Mouse (Mus musculus): ENCODE results near the gene Zfp658. TPM values are rescaled to one million over a fixed set of nuclear protein-coding genes. Genes with fewer than 3 reads are reported as not detected.

Gene Zfp658
- polyA plus RNA-seq, 1 experiment: not detected

- no peaks in the 10 kb centered on the region for H3K4me1 ChIP-seq
- TF ChIP-seq FLI1 (IDR thresholded peaks at IDR 0.05; ENCODE audit: low read length) (no peak), GATA1 (IDR thresholded peaks at IDR 0.05; ENCODE audit: borderline replicate concordance, low read length) (no peak)
- peaks cover 21% of the 10 kb centered on the region for H3K27me3 ChIP-seq (replicated peaks)
- H3K4me3 ChIP-seq (replicated peaks): no peak overlapping the region
- peaks cover 27% of the 10 kb centered on the region for H3K9me3 ChIP-seq
- no peaks in the 10 kb centered on the region for H3K36me3 ChIP-seq (replicated peaks; ENCODE audit: low read length)
These were observed 9.2 kb downstream of the Zfp658 start for GRCm38 (mm10) chr7:43571216-43571615.

- peaks cover 19% of the 10 kb centered on the region for H3K36me3 ChIP-seq (replicated peaks; ENCODE audit: low read length)
- peak within 1 kb of the TSS; percentile 98 for H3K4me3 ChIP-seq (replicated peaks)
- H3K9me3 ChIP-seq: no peaks in the 10 kb centered on the region
- H3K4me1 ChIP-seq: peaks cover 29% of the 10 kb centered on the region
- TF ChIP-seq FLI1 (IDR thresholded peaks at IDR 0.05; ENCODE audit: low read length): 0 out of 2 replicates have a peak, but pooled peaks have one; percentile 42
- no peak for TF ChIP-seq GATA1 (IDR thresholded peaks at IDR 0.05; ENCODE audit: borderline replicate concordance, low read length)
- H3K27me3 ChIP-seq (replicated peaks): peaks cover under 1% of the 10 kb centered on the region
These were observed 17.6 kb downstream of the Zfp658 start, which contains the start of gene Zfp719 for GRCm38 (mm10) chr7:43579440-43580171. Gene Zfp719, plus strand, starts transcription at chr7:43579610.

DNA sequence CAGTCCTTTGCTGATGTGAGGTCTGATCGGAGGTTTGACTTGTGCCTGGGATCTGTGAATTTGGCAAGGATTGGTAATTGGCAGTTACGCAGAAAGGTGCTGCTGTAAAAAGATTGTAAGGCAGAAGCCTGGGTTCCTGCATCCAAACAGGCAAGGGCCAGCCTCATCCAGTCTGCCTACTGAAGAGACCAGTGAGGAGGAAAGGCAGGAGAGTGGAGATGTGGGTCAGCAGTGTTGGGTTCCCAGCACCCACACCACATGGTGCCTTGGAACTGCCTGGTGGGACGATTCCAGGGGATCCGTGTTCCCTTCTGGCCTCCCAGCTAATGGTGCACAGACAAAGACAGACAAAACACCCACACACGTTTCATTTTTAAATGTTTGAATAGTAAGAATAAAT, 18.5 kb downstream of the Zfp658 start:
- Histone ChIP-seq H3K9me3 (no peaks in the 10 kb centered on the region), H3K27me3 (replicated peaks) (no peaks in the 10 kb centered on the region), H3K4me1 (peaks cover 29% of the 10 kb centered on the region), H3K36me3 (replicated peaks; ENCODE audit: low read length) (peaks cover 28% of the 10 kb centered on the region), H3K4me3 (replicated peaks) (peak overlapping the region; percentile 98)
- no peak for TF ChIP-seq GATA1 (IDR thresholded peaks at IDR 0.05; ENCODE audit: borderline replicate concordance, low read length)
- no peak for TF ChIP-seq FLI1 (IDR thresholded peaks at IDR 0.05; ENCODE audit: low read length)

DNA sequence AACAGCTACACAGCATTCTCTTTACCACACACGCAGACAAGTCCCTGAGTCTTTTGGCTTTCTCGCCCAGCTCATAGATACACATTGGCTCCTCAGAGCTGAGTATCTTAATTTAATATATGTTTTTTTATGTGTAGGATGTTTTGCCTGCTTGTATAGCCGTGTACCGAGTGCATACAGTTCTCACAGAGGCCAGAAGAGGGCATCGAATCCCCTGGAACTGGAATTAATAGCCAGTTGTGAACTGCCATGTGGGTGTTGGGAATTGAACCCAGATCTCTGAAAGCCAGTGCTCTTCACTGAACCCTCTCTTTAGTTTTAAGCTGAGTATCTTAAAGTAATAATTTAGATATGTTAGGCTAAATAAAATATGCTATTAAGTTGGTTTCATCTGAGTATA, 22.7 kb downstream of the Zfp658 start:
- no peaks in the 10 kb centered on the region for H3K9me3 ChIP-seq
- TF ChIP-seq GATA1 (IDR thresholded peaks at IDR 0.05; ENCODE audit: borderline replicate concordance, low read length) (no peak), FLI1 (IDR thresholded peaks at IDR 0.05; ENCODE audit: low read length) (no peak)
- peaks cover 71% of the 10 kb centered on the region for H3K36me3 ChIP-seq (replicated peaks; ENCODE audit: low read length)
- peaks cover 26% of the 10 kb centered on the region for H3K4me1 ChIP-seq
- no peak overlapping the region for H3K4me3 ChIP-seq (replicated peaks)
- no peaks in the 10 kb centered on the region for H3K27me3 ChIP-seq (replicated peaks)

GRCm38 (mm10) chr7:43601884-43602283, 39.8 kb downstream of the Zfp658 start:
- Histone ChIP-seq H3K36me3 (replicated peaks; ENCODE audit: low read length) (no peaks in the 10 kb centered on the region), H3K27me3 (replicated peaks) (peaks cover 17% of the 10 kb centered on the region), H3K4me3 (replicated peaks) (no peak overlapping the region), H3K9me3 (peaks cover 3% of the 10 kb centered on the region; the same call in 1 of the 2 replicates), H3K4me1 (peaks cover 9% of the 10 kb centered on the region)
- TF ChIP-seq FLI1 (IDR thresholded peaks at IDR 0.05; ENCODE audit: low read length): no peak
- no peak for TF ChIP-seq GATA1 (IDR thresholded peaks at IDR 0.05; ENCODE audit: borderline replicate concordance, low read length)

DNA sequence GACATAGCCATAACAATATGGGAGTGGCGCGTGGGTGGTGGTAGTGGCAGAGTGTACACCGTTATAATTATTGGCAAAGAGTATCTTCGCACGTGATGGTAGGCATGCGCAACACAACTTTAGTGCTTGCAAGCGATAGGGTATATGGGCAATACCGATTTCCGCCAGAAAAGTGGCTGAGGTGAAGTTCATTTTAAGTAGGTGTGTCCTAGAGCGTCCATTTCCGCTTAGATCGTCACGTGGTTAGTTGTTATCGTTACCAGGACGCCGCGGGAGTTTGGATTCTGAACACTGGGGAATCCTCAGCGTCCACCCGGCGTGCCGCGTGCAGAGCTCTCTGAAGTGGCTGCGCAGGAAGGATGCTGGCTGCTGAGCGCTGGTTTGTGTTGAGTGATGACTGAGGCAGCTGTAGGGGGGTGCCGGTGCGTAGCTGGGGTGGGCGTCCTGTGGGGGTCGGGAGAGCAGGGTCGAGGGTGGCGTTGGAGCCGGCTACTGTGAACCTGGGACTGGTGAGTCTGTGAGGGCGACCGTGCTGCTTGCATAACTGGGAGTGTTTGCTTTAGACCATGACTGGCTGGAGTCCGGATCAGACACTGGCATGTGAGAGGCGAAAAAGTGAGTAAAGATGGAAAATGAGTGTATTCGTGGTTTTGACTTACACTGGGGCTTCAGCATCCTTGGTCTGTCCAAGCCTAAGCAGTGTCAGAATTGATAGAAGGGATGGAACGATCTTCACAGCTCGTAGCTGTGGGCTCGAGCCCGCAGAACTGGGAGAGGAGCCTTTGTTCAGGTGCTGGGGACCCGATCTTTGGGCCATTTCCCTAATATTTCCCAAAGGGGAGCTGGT, 45.1 kb downstream of the Zfp658 start, which contains the start of gene Zfp819:
TSS of gene Zfp819 (plus strand) at position 274 of the 847 bp plus-strand sequence.
- Histone ChIP-seq H3K4me1 (peaks cover 10% of the 10 kb centered on the region), H3K27me3 (replicated peaks) (peaks cover 25% of the 10 kb centered on the region), H3K36me3 (replicated peaks; ENCODE audit: low read length) (no peaks in the 10 kb centered on the region), H3K9me3 (peaks cover 5% of the 10 kb centered on the region; the same call in 1 of the 2 replicates), H3K4me3 (replicated peaks) (peak within 1 kb of the TSS; percentile 67)
- TF ChIP-seq GATA1 (IDR thresholded peaks at IDR 0.05; ENCODE audit: borderline replicate concordance, low read length) (no peak), FLI1 (IDR thresholded peaks at IDR 0.05; ENCODE audit: low read length) (no peak)

DNA sequence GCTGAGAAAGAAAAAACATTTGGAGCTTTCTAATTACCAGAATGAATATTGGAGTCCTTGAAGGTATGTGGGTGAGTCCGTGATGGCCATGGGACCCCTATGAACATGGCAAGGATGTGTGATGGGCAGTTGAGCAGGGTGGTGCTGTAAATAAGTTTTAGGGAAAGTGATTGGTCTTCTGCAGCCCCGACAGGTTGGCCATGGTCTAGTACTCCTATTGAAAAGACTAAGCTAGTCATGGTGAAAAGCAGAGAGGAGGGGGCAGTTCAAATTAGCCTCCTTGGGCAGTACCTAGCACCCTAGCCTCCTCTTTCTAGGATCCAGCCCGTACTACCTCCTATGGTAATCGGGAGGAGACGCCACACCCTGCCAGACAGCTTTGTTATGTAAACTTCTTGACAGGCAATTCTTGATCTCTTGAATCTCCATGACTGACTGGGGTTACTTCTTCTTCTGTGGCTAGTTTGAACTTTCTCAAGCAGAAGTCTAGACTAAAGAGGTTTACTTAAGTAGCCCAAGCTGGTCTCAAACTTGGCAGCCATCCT, 45.8 kb downstream of the Zfp658 start:
- H3K27me3 ChIP-seq (replicated peaks): peaks cover 25% of the 10 kb centered on the region
- peaks cover 8% of the 10 kb centered on the region for H3K4me1 ChIP-seq
- peaks cover 5% of the 10 kb centered on the region; the same call in 1 of the 2 replicates for H3K9me3 ChIP-seq
- no peak overlapping the region for H3K4me3 ChIP-seq (replicated peaks)
- TF ChIP-seq FLI1 (IDR thresholded peaks at IDR 0.05; ENCODE audit: low read length): no peak
- no peak for TF ChIP-seq GATA1 (IDR thresholded peaks at IDR 0.05; ENCODE audit: borderline replicate concordance, low read length)
- no peaks in the 10 kb centered on the region for H3K36me3 ChIP-seq (replicated peaks; ENCODE audit: low read length)

DNA sequence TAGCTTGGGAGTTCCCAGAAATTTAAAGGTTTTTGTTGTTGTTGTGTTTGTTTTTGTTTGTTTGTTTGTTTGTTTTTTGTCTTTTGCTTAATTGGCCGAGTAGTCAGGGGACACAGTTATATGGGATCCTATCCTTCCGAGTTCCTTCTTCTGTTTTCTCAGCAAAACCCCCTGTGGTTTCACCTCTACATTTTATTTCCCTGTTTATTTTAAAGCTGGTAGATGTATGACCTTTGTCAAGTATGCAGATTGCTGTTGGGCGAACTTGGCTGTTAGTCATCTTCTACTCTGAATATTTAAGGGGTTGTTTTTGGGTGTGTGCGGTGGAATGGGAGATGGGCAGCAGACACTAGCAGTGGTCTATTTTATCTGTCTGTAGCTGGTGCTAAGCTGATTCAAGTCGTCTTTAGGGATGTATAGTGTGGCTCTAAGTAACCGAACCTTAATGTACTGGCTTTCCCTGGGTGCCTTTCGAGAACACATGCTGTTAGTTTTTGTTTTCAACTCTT, 46.3 kb downstream of the Zfp658 start:
- TF ChIP-seq GATA1 (IDR thresholded peaks at IDR 0.05; ENCODE audit: borderline replicate concordance, low read length) (no peak), FLI1 (IDR thresholded peaks at IDR 0.05; ENCODE audit: low read length) (no peak)
- Histone ChIP-seq H3K9me3 (peaks cover 5% of the 10 kb centered on the region; the same call in 1 of the 2 replicates), H3K27me3 (replicated peaks) (peaks cover 25% of the 10 kb centered on the region), H3K36me3 (replicated peaks; ENCODE audit: low read length) (no peaks in the 10 kb centered on the region), H3K4me1 (peaks cover 8% of the 10 kb centered on the region), H3K4me3 (replicated peaks) (no peak overlapping the region)

GRCm38 (mm10) chr7:43613816-43614551, 51.9 kb downstream of the Zfp658 start:
- H3K4me1 ChIP-seq: no peaks in the 10 kb centered on the region
- H3K27me3 ChIP-seq (replicated peaks): peaks cover 6% of the 10 kb centered on the region
- H3K9me3 ChIP-seq: no peaks in the 10 kb centered on the region
- H3K36me3 ChIP-seq (replicated peaks; ENCODE audit: low read length): no peaks in the 10 kb centered on the region
- no peak for TF ChIP-seq GATA1 (IDR thresholded peaks at IDR 0.05; ENCODE audit: borderline replicate concordance, low read length)
- no peak for TF ChIP-seq FLI1 (IDR thresholded peaks at IDR 0.05; ENCODE audit: low read length)
- no peak overlapping the region for H3K4me3 ChIP-seq (replicated peaks)
